23 mouse cellular contexts compared by ENCODE assay signal in the genomic region with DNA sequence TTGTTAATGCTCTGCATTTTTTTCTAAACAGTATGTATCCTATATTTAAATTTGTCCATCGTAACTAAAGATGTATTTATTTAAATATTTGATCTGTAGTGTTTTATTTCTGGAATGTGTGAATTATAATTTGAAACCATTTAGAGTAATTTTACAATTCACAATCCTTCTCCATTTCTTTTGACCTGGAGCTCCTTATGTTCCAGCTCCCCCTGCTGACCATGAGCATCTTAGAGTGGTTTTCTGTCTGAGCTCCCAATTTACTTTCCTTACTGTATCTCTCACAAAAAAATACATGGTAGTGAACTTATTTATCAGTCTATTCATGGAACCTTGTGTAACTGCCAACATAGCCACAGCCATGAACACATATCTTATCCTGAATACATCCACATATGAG.
A peak's percentile ranks its signal among the peaks of the same experiment; 100 is the strongest.
DNase-seq lines count a peak whose midpoint lies in the region; ATAC-seq and TF ChIP-seq lines count a peak whose summit lies in the region.
"Had no signal": no experiment of that assay in that cellular context is flagged by ENCODE, and none has a peak within 500 bp of the region (broad histone marks: within the 10 kb centered on the region; RNA-seq: fewer than 3 reads in every experiment).

No protein-coding gene starts in this region.

- TF ChIP-seq CTCF in forebrain, postnatal 0 days (IDR thresholded peaks at IDR 0.05; ENCODE audit: low read depth) = no peak

- intact Hi-C loops in left cerebral cortex, postnatal 14 days (cut with DNase I) = no loop called here

- WGBS in forebrain, postnatal 0 days = 73% methylated on average over 1 of the region's 1 CpGs

- H3K9me3 ChIP-seq in forebrain, postnatal 0 days (ENCODE audit: low read length) = peaks cover 20% of the 10 kb centered on the region; the same call in 1 of the 2 replicates
- H3K9me3 ChIP-seq: embryonic facial prominence, embryonic 15.5 days; liver, embryonic 13.5 days; stomach, embryonic 15.5 days had no signal

- H3K27me3 ChIP-seq in splenic B cell, adult 2 months (ENCODE audit: control insufficient read depth, insufficient read depth, low read length, poor library complexity, severe bottlenecking) = no peaks in the 10 kb centered on the region
- H3K27me3 ChIP-seq in forebrain, postnatal 0 days (ENCODE audit: insufficient read depth, low read length) = no peaks in the 10 kb centered on the region
- H3K27me3 ChIP-seq: embryonic facial prominence, embryonic 15.5 days; limb, embryonic 12.5 days; liver, embryonic 13.5 days; lung, embryonic 15.5 days; midbrain, embryonic 12.5 days; neural tube, embryonic 12.5 days; stomach, embryonic 15.5 days had no signal

- no peak overlapping the region for H3K4me2 ChIP-seq in forebrain, postnatal 0 days (ENCODE audit: low read depth)
- H3K4me2 ChIP-seq: embryonic facial prominence, embryonic 15.5 days; limb, embryonic 12.5 days; liver, embryonic 13.5 days; lung, embryonic 15.5 days; midbrain, embryonic 12.5 days; neural tube, embryonic 12.5 days; stomach, embryonic 15.5 days had no signal

- no peak for ATAC-seq in forebrain, postnatal 0 days
- ATAC-seq: activated CD4-positive, CD25-positive, alpha-beta regulatory T cell, adult 4 months; forebrain, embryonic 16.5 days had no signal

- peak; percentile 14 to 22 for DNase-seq in kidney, postnatal 4 days
- DNase-seq in kidney, postnatal 14 days = no peak
- DNase-seq in 416B (ENCODE audit: low read depth) = peak; percentile 56
- DNase-seq in ES-CJ7 (ENCODE audit: low read depth, low spot score) = peak; percentile 13
- peak; percentile 5 for DNase-seq in splenic B cell, adult 2 months (ENCODE audit: low read depth, low spot score)
- no peak for DNase-seq in forebrain, postnatal 0 days
- no peak for DNase-seq in left cerebral cortex, postnatal 14 days (ENCODE audit: low spot score in 2 of 2)
- DNase-seq: adrenal gland, postnatal 14 days; cerebellum, adult 11-12 months; cerebellum, postnatal 25 days; heart, postnatal 10 days; kidney, adult 11 months; liver, embryonic 13.5 days; right cerebral cortex, postnatal 25 days had no signal

- no peak overlapping the region for H3K4me3 ChIP-seq in forebrain, postnatal 0 days (ENCODE audit: low read depth, low read length)
- H3K4me3 ChIP-seq: embryonic facial prominence, embryonic 15.5 days; limb, embryonic 12.5 days; liver, embryonic 13.5 days; lung, embryonic 15.5 days; midbrain, embryonic 12.5 days; neural tube, embryonic 12.5 days; stomach, embryonic 15.5 days had no signal

- no peak overlapping the region for H3K9ac ChIP-seq in forebrain, postnatal 0 days
- H3K9ac ChIP-seq: embryonic facial prominence, embryonic 15.5 days; limb, embryonic 12.5 days; liver, embryonic 13.5 days; lung, embryonic 15.5 days; midbrain, embryonic 12.5 days; neural tube, embryonic 12.5 days; stomach, embryonic 15.5 days had no signal

- H3K36me3 ChIP-seq in splenic B cell, adult 2 months (ENCODE audit: control insufficient read depth, insufficient read depth, low read length, poor library complexity, severe bottlenecking) = no peaks in the 10 kb centered on the region
- H3K36me3 ChIP-seq in forebrain, postnatal 0 days (ENCODE audit: insufficient read depth) = no peaks in the 10 kb centered on the region
- H3K36me3 ChIP-seq: embryonic facial prominence, embryonic 15.5 days; limb, embryonic 12.5 days; liver, embryonic 13.5 days; lung, embryonic 15.5 days; midbrain, embryonic 12.5 days; neural tube, embryonic 12.5 days; stomach, embryonic 15.5 days had no signal

- H3K27ac ChIP-seq in forebrain, postnatal 0 days (ENCODE audit: low read depth, low read length) = no peak overlapping the region
- H3K27ac ChIP-seq: embryonic facial prominence, embryonic 15.5 days; limb, embryonic 12.5 days; liver, embryonic 13.5 days; lung, embryonic 15.5 days; macrophage; midbrain, embryonic 12.5 days; neural tube, embryonic 12.5 days; stomach, embryonic 15.5 days had no signal

- H3K4me1 ChIP-seq in forebrain, postnatal 0 days (ENCODE audit: insufficient read depth) = no peaks in the 10 kb centered on the region
- H3K4me1 ChIP-seq: embryonic facial prominence, embryonic 15.5 days; limb, embryonic 12.5 days; liver, embryonic 13.5 days; lung, embryonic 15.5 days; midbrain, embryonic 12.5 days; neural tube, embryonic 12.5 days; stomach, embryonic 15.5 days had no signal

Comparison
In these comparisons a context has a peak if more than half of its experiments do, and no peak if none do; other contexts are left out.
1. DNase-seq: peak in kidney, postnatal 4 days (2 of 2), 416B (single experiment), ES-CJ7 (single experiment) and splenic B cell, adult 2 months (single experiment); none in kidney, postnatal 14 days (single experiment), forebrain, postnatal 0 days (single experiment) and left cerebral cortex, postnatal 14 days (0 of 2).